Mouse (Mus musculus) midbrain, embryonic 11.5 days (tissue): ENCODE measurements around the gene Prg4. TPM values are rescaled to one million over a fixed set of nuclear protein-coding genes. Genes with fewer than 3 reads are reported as not detected.

ENCODE experiments used
- polyA plus RNA-seq: library from polyadenylated mRNA; unstranded; fragments of >200 nt; fragmentation: Nextera tagmentation; extraction: Ambion mirVana; gene quantifications from 2 replicates; pipeline ENCODE4 v1.2.1, GENCODE M21; 2014

The Prg4 gene
- polyA plus RNA-seq, 1 experiment from 2014 or later: 0.55 TPM

Other genes with a start within 250 kb of the Prg4 start
- not detected in 2 replicates for gene Pdc, start 146.7 kb downstream of the Prg4 start, polyA plus RNA-seq
- gene Tpr, start 73.3 kb downstream of the Prg4 start, polyA plus RNA-seq: 176 and 180 TPM in 2 replicates
- 36.2 and 40.5 TPM in 2 replicates for gene Odr4, start 73.1 kb downstream of the Prg4 start, polyA plus RNA-seq